Mouse (Mus musculus): ENCODE data around the gene Kcnma1. TPM values are rescaled to one million over a fixed set of nuclear protein-coding genes. Genes with fewer than 3 reads are reported as not detected.

Gene Kcnma1
- total RNA-seq, 1 experiment, result 0.49 TPM

GRCm38 (mm10) chr14:23741531-23741930 is 272.8 kb downstream of the Kcnma1 start:
- Histone ChIP-seq H3K9me3 (ENCODE audit: control insufficient read depth, insufficient read depth, low read depth, low read length) (no peaks in the 10 kb centered on the region), H3K27ac (ENCODE audit: insufficient read depth, low read depth, low read length, poor library complexity, severe bottlenecking) (no peak overlapping the region), H3K4me1 (ENCODE audit: control insufficient read depth in 2 of 2, insufficient read depth in 2 of 2, low read length in 2 of 2, poor library complexity in 1 of 2) (no peaks in the 10 kb centered on the region), H3K9ac (ENCODE audit: insufficient read depth, low read depth, low read length, poor library complexity, severe bottlenecking) (no peak overlapping the region), H3K4me3 (ENCODE audit: insufficient read depth in 1 of 2, low read depth in 1 of 2, low read length in 2 of 2, poor library complexity in 1 of 2, severe bottlenecking in 1 of 2) (no peak overlapping the region), H3K36me3 (ENCODE audit: control insufficient read depth, insufficient read depth, low read length, poor library complexity, severe bottlenecking) (no peaks in the 10 kb centered on the region)
- TF ChIP-seq HCFC1 (IDR thresholded peaks at IDR 0.05; ENCODE audit: borderline replicate concordance, insufficient read depth, low read length), result no peak
- TF ChIP-seq ZNF384 (IDR thresholded peaks at IDR 0.05; ENCODE audit: low read depth, low read length), result no peak
- no peak for TF ChIP-seq CHD2 (IDR thresholded peaks at IDR 0.05; ENCODE audit: low read depth, low read length)
- no peak for TF ChIP-seq ZC3H11A (IDR thresholded peaks at IDR 0.05; ENCODE audit: borderline replicate concordance, low read depth, low read length)
- no peak for TF ChIP-seq MAFK (IDR thresholded peaks at IDR 0.05; ENCODE audit: insufficient read depth, low read depth, low read length)
- no peak for DNase-seq (ENCODE audit: low read depth, low spot score)
- in situ Hi-C loops (cut with MboI; ENCODE audit: low sequenced_read_pairs in 2 of 2, unreplicated experiment in 2 of 2), result no loop called here

GRCm38 (mm10) chr14:23734200-23734599 is 280.1 kb downstream of the Kcnma1 start:
- H3K36me3 ChIP-seq (ENCODE audit: control insufficient read depth, insufficient read depth, low read length, poor library complexity, severe bottlenecking), result no peaks in the 10 kb centered on the region
- H3K9ac ChIP-seq (ENCODE audit: insufficient read depth, low read depth, low read length, poor library complexity, severe bottlenecking), result no peak overlapping the region
- in situ Hi-C loops (cut with MboI; ENCODE audit: low sequenced_read_pairs in 2 of 2, unreplicated experiment in 2 of 2), result no loop called here
- no peaks in the 10 kb centered on the region for H3K9me3 ChIP-seq (ENCODE audit: control insufficient read depth, insufficient read depth, low read depth, low read length)
- no peak overlapping the region for H3K27ac ChIP-seq (ENCODE audit: insufficient read depth, low read depth, low read length, poor library complexity, severe bottlenecking)
- no peak for DNase-seq (ENCODE audit: low read depth, low spot score)
- H3K4me3 ChIP-seq (ENCODE audit: insufficient read depth in 1 of 2, low read depth in 1 of 2, low read length in 2 of 2, poor library complexity in 1 of 2, severe bottlenecking in 1 of 2), result no peak overlapping the region
- no peaks in the 10 kb centered on the region for H3K4me1 ChIP-seq (ENCODE audit: control insufficient read depth in 2 of 2, insufficient read depth in 2 of 2, low read length in 2 of 2, poor library complexity in 1 of 2)
- TF ChIP-seq HCFC1 (IDR thresholded peaks at IDR 0.05; ENCODE audit: borderline replicate concordance, insufficient read depth, low read length) (no peak), CHD2 (IDR thresholded peaks at IDR 0.05; ENCODE audit: low read depth, low read length) (no peak)

GRCm38 (mm10) chr14:23729377-23729776 is 284.9 kb downstream of the Kcnma1 start:
- H3K4me1 ChIP-seq (ENCODE audit: control insufficient read depth in 2 of 2, insufficient read depth in 2 of 2, low read length in 2 of 2, poor library complexity in 1 of 2), result no peaks in the 10 kb centered on the region
- peak; percentile 20 for DNase-seq (ENCODE audit: low read depth, low spot score)
- no peaks in the 10 kb centered on the region for H3K9me3 ChIP-seq (ENCODE audit: control insufficient read depth, insufficient read depth, low read depth, low read length)
- H3K27ac ChIP-seq (ENCODE audit: insufficient read depth, low read depth, low read length, poor library complexity, severe bottlenecking), result no peak overlapping the region
- in situ Hi-C loops (cut with MboI; ENCODE audit: low sequenced_read_pairs in 2 of 2, unreplicated experiment in 2 of 2), result no loop called here
- H3K9ac ChIP-seq (ENCODE audit: insufficient read depth, low read depth, low read length, poor library complexity, severe bottlenecking), result no peak overlapping the region
- H3K4me3 ChIP-seq (ENCODE audit: insufficient read depth in 1 of 2, low read depth in 1 of 2, low read length in 2 of 2, poor library complexity in 1 of 2, severe bottlenecking in 1 of 2), result no peak overlapping the region
- H3K36me3 ChIP-seq (ENCODE audit: control insufficient read depth, insufficient read depth, low read length, poor library complexity, severe bottlenecking), result no peaks in the 10 kb centered on the region
- no peak for TF ChIP-seq CHD2 (IDR thresholded peaks at IDR 0.05; ENCODE audit: low read depth, low read length)
- TF ChIP-seq ZNF384 (IDR thresholded peaks at IDR 0.05; ENCODE audit: low read depth, low read length), result no peak
- TF ChIP-seq MAFK (IDR thresholded peaks at IDR 0.05; ENCODE audit: insufficient read depth, low read depth, low read length), result no peak
- TF ChIP-seq HCFC1 (IDR thresholded peaks at IDR 0.05; ENCODE audit: borderline replicate concordance, insufficient read depth, low read length), result no peak
- no peak for TF ChIP-seq ZC3H11A (IDR thresholded peaks at IDR 0.05; ENCODE audit: borderline replicate concordance, low read depth, low read length)

DNA sequence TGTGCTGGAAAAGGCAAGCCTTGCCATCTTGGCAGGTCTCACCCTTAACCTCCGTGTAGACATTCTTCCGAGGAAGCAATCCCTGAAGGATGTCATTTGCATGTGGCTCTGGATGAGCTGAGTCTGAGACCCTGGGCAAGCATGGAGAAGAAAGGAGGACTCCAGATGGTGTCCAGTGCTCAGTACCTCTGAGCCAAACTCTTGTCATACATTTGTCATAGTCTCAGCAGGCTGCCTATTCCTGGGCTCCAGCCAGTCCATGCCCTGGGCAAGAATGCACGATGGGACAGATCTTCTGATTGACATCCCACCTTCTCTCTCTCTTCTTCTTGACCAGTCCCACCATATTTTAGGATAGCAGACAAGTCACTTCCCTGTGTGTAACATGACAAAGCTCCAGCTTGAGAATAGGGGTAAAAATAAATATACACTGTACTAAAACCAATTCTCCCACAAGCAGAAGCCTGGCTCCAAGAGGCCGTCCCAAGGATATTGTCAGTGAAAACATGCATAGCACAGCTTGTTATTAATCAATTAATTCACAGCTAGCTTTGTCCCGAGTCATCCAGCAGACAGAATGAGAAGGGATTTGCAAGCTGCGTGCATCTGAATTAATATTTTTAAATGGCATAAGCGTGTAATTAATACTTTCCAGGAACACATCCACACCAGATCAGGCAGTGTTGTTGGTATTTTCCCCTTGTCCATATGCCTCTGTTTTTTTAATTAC is 290.4 kb downstream of the Kcnma1 start:
- DNase-seq (ENCODE audit: low read depth, low spot score), result no peak
- H3K27ac ChIP-seq (ENCODE audit: insufficient read depth, low read depth, low read length, poor library complexity, severe bottlenecking), result no peak overlapping the region
- in situ Hi-C loops (cut with MboI; ENCODE audit: low sequenced_read_pairs in 2 of 2, unreplicated experiment in 2 of 2), result no loop called here
- H3K4me3 ChIP-seq (ENCODE audit: insufficient read depth in 1 of 2, low read depth in 1 of 2, low read length in 2 of 2, poor library complexity in 1 of 2, severe bottlenecking in 1 of 2), result no peak overlapping the region
- no peak overlapping the region for H3K9ac ChIP-seq (ENCODE audit: insufficient read depth, low read depth, low read length, poor library complexity, severe bottlenecking)
- TF ChIP-seq HCFC1 (IDR thresholded peaks at IDR 0.05; ENCODE audit: borderline replicate concordance, insufficient read depth, low read length) (no peak), ZC3H11A (IDR thresholded peaks at IDR 0.05; ENCODE audit: borderline replicate concordance, low read depth, low read length) (no peak), ZNF384 (IDR thresholded peaks at IDR 0.05; ENCODE audit: low read depth, low read length) (no peak), CHD2 (IDR thresholded peaks at IDR 0.05; ENCODE audit: low read depth, low read length) (no peak)
- H3K9me3 ChIP-seq (ENCODE audit: control insufficient read depth, insufficient read depth, low read depth, low read length), result no peaks in the 10 kb centered on the region
- H3K36me3 ChIP-seq (ENCODE audit: control insufficient read depth, insufficient read depth, low read length, poor library complexity, severe bottlenecking), result no peaks in the 10 kb centered on the region
- no peaks in the 10 kb centered on the region for H3K4me1 ChIP-seq (ENCODE audit: control insufficient read depth in 2 of 2, insufficient read depth in 2 of 2, low read length in 2 of 2, poor library complexity in 1 of 2)

- no peak for DNase-seq (ENCODE audit: low read depth, low spot score)
- H3K9ac ChIP-seq (ENCODE audit: insufficient read depth, low read depth, low read length, poor library complexity, severe bottlenecking), result no peak overlapping the region
- no peaks in the 10 kb centered on the region for H3K36me3 ChIP-seq (ENCODE audit: control insufficient read depth, insufficient read depth, low read length, poor library complexity, severe bottlenecking)
- no peaks in the 10 kb centered on the region for H3K4me1 ChIP-seq (ENCODE audit: control insufficient read depth in 2 of 2, insufficient read depth in 2 of 2, low read length in 2 of 2, poor library complexity in 1 of 2)
- H3K27ac ChIP-seq (ENCODE audit: insufficient read depth, low read depth, low read length, poor library complexity, severe bottlenecking), result no peak overlapping the region
- TF ChIP-seq CHD2 (IDR thresholded peaks at IDR 0.05; ENCODE audit: low read depth, low read length) (no peak), ZNF384 (IDR thresholded peaks at IDR 0.05; ENCODE audit: low read depth, low read length) (no peak), MAFK (IDR thresholded peaks at IDR 0.05; ENCODE audit: insufficient read depth, low read depth, low read length) (no peak), HCFC1 (IDR thresholded peaks at IDR 0.05; ENCODE audit: borderline replicate concordance, insufficient read depth, low read length) (no peak), ZC3H11A (IDR thresholded peaks at IDR 0.05; ENCODE audit: borderline replicate concordance, low read depth, low read length) (no peak)
- H3K9me3 ChIP-seq (ENCODE audit: control insufficient read depth, insufficient read depth, low read depth, low read length), result no peaks in the 10 kb centered on the region
- no peak overlapping the region for H3K4me3 ChIP-seq (ENCODE audit: insufficient read depth in 1 of 2, low read depth in 1 of 2, low read length in 2 of 2, poor library complexity in 1 of 2, severe bottlenecking in 1 of 2)
- in situ Hi-C loops (cut with MboI; ENCODE audit: low sequenced_read_pairs in 2 of 2, unreplicated experiment in 2 of 2), result no loop called here
These were observed 295.0 kb downstream of the Kcnma1 start for GRCm38 (mm10) chr14:23719246-23719645.

Data from ES-E14 (cell line).